Mouse (Mus musculus): ENCODE results near the gene Ubqln1. TPM values are rescaled to one million over a fixed set of nuclear protein-coding genes. Genes with fewer than 3 reads are reported as not detected.

The Ubqln1 gene
- total RNA-seq, 2 experiments from 2014 or later, result 48.1 to 55.3 TPM

DNA sequence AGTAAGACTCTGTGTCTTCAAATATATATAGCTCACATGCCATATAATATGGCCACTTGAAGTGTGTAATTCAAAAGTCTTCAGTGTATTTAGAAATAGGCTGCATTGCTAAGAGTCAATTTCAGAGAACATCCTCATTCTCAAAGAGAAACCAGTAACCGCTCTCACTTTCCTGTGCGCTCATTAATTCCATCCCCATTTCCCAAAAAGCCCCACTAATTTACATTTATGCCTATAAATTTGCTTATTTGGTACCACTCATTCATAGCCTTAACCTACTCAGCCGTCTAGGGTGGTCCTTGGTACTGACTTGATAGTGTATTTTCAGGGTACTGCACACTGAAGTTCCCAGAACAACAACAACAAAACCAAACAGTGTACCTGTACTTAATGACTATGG is 13.5 kb downstream of the Ubqln1 start:
- no peak for ATAC-seq (ENCODE audit: poor library complexity, severe bottlenecking)

DNA sequence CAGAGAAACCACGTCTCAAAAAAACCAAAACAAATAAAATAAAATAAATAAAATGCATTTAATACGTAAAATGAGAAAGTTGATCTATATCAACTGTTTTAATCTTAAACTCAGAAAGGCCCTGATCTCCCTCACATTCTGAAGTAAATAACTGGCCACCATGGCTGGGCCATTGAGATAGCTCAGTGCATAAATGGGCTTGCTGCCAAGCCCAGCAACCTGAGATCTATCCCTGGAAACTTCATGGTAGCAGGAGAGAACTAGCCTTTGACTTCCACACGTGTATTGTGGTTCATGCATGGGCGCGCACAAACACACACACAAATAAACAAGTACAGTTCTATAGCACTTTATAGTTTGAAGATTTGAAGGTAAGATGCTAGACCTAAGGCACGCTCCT is 14.1 kb downstream of the Ubqln1 start:
- ATAC-seq (ENCODE audit: poor library complexity, severe bottlenecking), result no peak

DNA sequence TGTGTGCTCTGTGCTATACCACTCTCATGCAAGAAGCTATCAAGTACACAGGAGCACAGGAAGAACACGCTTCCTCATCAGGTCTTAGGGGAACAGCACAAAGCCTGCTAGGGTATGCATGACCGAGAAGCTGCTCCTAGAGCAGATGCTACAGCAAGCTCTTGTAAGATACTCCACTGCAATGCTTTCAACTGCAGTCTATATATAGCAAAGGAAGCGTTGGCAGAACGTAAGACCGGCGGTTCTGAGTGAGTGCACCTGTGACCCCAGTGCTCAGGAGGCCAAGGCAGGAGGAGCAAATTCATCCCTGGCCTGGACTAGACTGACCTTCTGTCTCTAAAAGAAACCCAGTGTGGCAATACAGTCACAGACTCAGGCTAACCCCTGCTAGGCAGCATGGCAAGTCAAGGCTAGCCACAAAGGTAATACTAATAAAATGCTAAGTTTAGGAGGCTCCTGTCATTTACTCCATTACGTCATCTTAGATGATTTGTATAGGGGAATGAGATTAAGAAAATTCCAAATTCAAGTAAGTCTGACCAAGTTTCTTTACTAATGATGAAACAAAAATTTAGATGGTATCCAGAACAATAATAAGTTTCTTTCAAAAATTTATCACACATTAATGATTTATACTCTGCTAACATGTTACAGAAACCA is 17.3 kb downstream of the Ubqln1 start:
- no peak for ATAC-seq (ENCODE audit: poor library complexity, severe bottlenecking)

DNA sequence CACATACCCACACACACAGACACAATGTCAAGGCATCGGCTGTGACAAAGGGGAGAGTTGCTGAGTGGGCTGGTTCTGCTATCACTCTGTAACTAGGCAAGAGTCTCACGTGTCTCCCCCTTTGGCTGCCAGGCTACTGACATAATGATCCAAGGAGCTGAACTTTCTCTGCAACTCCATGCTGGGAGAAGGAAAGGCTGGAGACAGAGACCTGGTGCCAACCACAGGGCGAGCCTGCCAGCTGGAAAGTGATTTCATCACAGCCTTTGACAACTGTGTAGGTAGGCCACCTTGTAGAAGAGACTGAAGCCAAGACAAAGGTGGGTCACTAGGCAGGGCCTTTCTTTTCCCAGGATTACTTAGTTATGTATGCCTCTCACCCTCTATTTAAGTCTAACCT is 18.2 kb downstream of the Ubqln1 start:
- no peak for ATAC-seq (ENCODE audit: poor library complexity, severe bottlenecking)

DNA sequence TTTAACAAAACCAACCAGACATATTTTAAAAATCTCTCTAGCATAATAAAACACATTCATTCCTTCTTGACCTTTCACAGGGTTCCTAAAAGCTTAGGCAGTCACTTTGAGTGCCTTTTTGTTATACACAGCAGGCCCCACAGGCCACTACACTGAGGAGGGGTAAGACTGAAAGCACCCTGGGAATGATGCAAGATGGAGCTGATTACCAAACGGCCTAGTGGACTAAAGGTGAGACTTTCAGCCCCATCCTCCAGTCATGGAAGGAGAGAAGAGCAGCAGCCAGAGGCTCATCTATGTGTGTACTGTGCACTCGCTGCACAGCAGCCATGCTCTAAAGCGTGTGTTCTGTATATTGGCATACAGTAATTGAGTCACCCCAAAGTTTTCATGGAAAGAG is 20.5 kb downstream of the Ubqln1 start:
- no peak for ATAC-seq (ENCODE audit: poor library complexity, severe bottlenecking)

DNA sequence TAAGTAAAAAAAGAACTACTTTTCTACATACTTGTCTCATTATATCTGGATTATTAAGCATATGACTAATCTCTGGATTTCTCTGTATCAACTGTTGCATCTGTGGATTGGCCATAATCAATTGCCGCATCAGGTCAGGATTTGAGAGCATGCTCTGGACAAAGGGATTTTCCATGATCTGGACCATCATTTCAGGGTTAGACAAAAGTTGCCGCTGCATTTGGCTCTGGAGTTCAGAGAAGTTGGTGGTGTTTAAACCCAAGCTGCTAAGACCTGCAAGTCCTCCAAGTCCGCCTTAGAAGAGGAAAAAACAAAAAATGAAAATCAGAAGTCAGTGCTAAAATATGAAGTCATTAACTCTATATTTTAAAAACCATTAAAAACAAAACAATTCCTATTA is 22.2 kb downstream of the Ubqln1 start:
- no peak for ATAC-seq (ENCODE audit: poor library complexity, severe bottlenecking)

DNA sequence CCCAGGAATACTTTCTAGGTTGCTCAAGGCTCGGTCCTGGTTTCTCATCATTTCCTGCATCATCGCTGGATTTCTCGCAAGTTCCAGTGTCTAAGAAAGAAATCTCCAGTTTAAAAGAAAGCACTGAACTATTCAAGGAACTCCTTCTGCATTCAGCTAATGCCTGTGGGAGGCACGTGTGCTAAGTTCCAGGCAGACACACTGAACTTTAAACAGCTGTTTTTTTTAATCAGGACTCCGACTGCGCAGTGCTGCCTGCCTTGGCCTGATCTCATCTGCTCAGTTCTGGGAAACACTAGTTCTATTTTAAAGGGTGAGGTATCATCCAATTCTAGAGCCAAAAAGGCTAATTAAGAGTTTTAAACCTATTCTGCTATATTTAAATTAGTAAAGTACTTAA is 23.3 kb downstream of the Ubqln1 start:
- ATAC-seq (ENCODE audit: poor library complexity, severe bottlenecking), result no peak

DNA sequence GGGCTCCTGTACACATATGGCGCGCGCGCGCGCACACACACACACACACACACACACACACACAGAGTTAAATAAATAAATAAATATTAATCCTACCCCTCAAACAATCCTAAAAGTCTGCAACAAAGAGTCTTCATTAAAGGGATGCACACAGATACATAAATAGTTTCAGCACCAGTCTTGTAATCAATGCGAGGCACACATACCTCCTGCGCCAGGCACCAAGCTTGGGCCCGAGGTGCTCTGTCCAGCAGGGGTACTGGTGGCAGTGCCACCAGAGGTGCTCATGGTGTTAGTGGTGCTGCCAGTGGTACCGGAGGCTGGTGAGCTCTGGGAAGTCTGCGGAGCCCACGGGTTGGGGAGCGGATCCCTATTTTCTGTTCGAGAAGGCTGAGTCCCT is 23.9 kb downstream of the Ubqln1 start:
- no peak for ATAC-seq (ENCODE audit: poor library complexity, severe bottlenecking)

DNA sequence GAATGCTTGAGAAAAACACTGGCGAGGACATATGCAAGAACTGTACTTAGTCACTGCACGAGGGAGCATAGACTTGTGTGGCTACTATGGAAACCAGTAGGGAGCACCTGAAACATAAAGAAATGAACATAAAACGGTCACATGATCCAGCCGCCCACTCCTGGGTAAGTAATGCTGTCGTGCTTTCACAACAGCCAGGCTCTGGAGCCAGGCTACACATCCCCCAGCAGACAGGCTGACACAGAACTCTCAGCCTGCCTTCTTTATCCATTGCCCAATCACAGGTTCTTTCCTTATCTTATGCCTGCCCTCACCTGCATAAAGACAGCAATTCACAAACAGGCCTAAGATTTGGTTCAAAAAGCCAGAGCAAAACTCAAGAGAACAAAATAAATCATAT is 26.0 kb downstream of the Ubqln1 start:
- ATAC-seq (ENCODE audit: poor library complexity, severe bottlenecking), result no peak

DNA sequence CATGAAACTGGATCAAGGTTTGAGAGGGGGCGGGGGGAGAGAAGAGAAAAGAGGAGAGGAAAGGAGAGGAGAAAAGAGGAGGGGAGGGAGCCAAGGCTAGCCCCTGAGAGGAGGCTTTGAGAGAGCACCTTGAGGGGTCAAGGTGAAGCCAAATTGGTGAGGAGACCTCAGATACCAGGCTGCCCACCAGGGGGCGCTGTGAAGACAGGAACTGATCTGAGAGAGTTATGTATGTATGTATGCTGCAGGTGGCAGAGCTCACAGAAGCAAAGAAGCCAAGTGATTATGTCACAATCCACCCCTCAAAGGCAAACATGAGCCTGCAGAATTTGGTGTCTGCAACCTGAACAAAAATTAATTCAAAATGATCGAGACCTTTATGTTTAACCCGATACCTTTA is 27.0 kb downstream of the Ubqln1 start:
- peak; percentile 98 for ATAC-seq (ENCODE audit: poor library complexity, severe bottlenecking)

DNA sequence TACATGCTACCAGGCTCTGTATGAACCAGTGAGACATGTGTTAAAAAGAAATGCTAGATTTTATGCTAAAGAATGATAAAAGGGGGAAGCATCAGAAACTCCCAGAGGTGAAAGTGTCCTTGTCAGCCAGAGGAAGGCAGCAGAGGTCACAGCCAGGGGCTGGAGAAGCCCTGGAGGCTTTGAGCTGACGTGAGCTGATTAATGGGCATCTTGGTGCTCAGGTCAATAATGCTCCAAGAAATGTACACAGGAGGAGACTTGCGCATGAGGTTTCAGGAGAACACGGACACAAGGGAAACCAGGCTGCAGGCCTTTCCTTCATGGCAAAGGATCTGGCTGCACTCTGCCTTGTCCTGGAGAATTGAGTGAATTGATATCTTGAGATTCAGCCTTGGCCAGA is 27.7 kb downstream of the Ubqln1 start:
- no peak for ATAC-seq (ENCODE audit: poor library complexity, severe bottlenecking)

DNA sequence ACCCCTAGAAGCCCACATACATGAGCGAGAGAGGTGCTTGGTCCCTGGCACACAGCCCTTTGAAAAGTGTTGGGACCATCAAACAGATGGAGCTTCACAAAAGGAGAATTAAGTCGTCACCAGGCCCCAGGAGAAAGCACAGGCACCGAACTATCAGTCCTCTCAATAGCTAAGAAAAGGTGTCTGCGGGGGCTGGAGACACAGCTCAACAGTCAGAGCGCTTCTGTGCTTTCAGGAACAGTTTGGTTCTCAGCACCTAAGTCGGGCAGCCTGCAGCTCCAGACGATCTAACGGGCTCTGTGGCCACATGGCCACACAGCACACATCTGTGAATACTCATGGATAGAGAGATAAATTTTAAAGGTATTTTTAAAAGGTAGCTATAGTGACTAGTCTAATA is 29.2 kb downstream of the Ubqln1 start:
- ATAC-seq (ENCODE audit: poor library complexity, severe bottlenecking), result no peak

DNA sequence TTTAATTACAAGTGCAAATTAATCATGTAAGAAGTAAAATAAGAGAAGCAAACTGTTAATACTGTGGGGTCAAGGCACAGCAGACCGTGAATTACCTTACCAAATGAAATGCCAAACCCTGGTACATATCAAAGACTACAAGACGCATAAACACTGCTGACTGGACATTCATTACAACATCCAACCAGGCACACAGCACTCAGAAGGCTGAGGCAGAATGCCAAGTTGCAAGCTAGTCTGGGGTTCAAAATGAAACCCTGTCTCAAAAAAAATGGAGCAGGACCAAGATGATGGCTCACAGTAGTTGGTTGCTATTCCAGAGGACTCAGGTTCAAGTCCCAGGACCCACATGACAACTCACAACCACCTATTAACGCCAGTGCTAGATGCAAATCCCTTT is 31.3 kb downstream of the Ubqln1 start:
- ATAC-seq (ENCODE audit: poor library complexity, severe bottlenecking), result no peak

DNA sequence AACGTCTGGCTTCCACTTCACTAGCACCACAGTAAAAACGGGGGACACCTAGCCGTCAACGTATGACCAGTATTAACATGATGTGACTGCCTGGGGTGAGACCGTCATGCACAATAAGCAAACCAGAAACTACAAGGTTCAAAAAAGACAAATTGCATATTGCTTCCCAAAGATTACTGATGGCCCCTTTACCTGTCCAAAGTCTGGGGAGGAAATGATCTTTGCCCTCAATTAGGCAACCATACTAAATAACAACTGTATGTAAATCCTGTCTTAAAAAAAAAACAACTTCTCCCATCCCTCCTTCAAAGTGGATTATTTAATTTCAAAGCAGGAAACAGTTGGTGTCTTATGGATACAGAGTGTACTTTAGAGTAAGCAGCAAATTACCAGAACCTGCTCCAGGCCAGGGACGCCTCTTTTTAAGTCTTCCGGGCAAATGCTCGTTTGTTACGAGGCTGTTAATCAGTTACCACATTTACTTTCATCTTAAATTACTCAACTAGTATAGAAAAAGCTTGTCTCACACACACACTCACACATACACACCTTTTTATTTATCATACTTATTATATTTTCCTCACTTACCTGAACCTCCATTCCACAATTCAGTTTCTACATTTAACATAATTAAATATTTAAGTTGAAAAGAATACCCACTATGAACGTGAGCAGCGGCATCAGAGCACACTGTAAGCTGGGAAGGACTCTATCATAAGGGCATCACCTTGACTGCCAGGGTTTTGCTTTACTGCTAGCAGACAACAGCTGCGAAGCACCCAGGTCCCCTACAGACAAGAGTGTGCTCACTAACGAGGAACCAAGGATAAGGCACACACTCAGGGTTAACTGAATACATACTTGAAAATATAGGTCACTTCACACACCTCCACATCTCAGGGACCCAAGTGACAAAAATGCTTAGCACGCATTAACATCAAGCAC is 33.6 kb downstream of the Ubqln1 start:
- ATAC-seq (ENCODE audit: poor library complexity, severe bottlenecking), result no peak

DNA sequence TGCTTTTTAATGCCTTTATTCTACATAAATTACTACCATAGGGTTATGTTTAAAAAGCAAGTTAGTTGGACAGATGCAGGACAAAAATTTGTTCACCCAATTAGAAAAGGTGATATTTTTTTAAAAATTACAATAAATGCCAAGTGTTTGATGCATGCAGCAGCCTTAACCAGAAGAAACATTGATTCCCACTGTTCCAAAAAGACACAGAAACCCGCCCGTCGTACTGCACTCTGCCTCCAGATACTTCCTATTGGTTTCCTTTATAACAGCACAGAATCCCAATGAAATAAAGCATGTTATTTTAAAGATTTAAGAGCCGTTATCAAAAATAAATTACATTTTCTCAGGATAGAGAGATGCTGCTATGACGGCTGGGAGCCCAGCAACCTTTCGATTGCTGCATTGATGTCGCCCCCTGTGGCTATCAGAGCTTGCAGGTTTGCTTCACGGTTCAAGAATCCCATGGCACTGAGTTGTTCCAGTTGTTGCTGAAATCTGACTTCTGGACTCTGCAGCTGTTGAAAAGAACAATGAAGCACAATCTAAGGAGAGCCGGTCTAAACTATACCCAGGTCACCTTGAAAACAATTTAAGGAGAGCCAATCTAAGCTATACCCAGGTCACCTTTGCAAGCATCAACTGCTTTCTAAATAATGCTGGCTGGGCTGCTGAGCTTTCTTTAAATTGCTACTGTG is 37.8 kb downstream of the Ubqln1 start:
- ATAC-seq (ENCODE audit: poor library complexity, severe bottlenecking), result no peak

DNA sequence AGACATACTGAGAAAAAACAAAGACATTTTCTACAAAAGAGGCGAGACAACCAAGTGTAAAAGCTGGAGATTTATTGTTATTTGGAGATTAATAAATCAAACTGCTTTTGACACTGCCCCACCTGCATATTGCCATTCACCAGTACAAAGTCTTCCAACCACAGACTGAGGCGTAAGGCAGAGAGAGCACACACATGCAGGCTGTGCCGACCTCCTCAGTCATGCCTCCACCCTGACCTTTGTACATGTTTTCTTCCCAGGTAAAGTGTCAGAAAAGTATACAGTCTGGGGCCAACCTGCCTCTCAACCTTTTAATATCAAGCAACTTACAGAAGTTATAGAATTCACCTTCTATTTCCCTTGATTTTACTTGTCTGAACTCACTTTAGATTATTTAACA is 39.3 kb downstream of the Ubqln1 start:
- no peak for ATAC-seq (ENCODE audit: poor library complexity, severe bottlenecking)

DNA sequence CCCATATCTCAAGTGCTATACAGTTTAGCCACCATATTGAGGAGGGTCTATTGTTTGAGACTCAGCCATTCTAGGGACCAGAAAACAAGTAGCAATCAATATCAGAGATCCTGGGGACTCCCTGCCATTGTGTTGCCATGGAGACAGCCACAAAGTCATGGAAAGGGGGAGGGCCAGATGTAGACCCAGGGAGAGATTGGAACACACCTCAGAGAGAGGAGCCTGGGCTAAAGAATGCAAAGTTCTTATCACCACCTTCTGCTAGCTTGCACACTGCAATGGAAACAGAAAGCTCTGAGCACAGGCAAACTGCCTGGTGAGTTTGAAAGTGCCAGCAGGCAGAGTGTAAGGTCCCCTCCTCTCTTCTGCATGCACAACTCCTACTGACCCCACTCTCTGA is 47.3 kb downstream of the Ubqln1 start:
- no peak for ATAC-seq (ENCODE audit: poor library complexity, severe bottlenecking)

DNA sequence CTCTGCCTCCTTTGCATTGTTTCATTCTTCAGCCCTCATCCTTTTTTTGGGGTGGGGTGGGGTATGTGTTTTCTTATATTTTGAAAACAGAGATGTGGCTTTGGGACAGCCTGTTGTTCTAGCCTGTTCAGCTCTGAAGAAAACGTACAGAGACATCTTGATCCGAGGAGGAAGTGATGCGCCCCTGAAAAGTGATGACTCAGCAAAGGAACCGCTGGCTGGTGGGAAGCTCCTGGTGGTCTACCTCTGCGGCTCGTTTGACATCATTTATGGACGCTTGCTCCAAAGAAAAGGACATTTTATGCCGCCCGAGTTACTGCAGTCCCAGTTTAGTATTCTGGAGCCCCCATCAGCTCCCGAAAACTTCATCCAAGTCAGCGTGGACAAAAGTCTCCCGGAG is 52.1 kb downstream of the Ubqln1 start:
- ATAC-seq (ENCODE audit: poor library complexity, severe bottlenecking), result no peak

DNA sequence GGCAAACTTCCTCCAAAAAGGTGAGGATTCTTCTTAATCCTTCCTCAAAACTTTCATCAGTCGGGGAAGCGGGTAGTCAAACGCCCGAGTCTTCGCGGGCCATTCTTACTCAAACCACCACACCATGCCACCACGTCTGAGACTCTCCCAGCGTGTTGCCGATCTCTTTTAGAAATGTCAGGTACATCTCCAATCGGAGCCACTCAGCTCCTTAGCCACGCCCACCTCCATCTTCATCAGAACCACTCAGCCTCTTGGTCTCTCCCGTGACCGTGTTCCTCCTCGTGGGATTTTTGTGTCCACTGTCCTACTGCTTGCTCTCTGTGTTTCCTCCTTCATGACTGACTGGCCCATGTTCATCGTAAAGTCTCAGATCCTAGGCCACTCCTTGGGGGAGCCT is 54.7 kb downstream of the Ubqln1 start:
- no peak for ATAC-seq (ENCODE audit: poor library complexity, severe bottlenecking)

DNA sequence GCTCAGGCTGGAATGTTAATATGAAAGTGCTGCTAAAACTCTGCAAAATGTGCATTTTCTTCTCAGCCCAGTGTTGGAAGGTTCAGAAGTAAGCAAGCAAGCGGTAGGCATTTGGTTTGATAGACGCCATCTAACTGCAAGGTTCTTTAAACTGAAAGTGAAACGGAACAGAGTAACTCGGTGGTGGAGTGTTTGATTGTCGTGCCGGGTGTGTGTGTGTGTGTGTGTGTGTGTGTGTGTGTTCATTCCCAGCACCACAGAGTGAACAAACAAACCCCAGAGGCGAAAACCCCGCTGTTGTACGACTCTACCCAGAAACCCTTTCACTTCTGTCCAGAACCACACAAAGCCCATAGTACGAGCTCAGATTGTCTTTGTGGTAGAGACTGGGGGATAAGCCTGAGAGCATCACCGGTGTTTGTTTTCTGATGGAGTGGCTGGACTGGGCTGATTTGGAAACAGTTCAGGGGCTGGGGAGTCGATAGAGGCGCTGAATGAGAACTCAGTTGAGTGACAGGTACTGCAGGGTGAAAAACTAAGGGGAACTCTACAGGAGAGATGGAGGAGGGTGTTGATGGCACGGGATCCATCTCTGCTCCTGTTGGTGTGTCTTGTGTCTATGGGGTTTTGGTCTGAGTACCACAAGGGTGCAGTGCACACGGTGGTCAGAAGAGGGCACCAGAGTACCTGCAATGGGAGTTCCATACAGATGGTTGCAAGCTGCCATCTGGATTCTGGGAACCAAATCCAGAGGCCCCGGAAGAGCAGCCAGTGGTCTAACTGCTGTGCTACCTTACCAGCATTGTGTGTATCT is 57.1 kb downstream of the Ubqln1 start:
- peak; percentile 83 for ATAC-seq (ENCODE audit: poor library complexity, severe bottlenecking)

All from megakaryocyte, adult 5-6 weeks (primary cell).